Mouse (Mus musculus): ENCODE results near the gene St6galnac3.

DNA sequence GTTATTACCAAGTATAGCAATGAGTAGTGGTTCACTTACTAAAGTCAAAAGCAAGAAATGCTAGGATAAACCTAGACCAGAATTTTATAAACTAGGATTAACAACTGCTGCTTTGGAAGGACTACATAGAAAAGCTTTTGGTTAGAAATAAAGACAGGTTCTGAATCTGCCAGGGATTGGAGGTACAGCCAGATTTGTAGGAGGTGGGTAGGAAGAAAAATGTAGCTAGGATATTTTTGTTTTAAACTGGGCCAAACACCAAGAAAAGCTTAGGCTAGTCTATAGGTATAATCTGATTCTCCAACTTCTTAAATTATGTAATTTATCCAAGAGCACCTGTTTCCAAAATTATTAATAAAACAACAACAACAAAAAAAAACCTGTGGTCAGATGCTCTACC is 3.6 kb upstream of the St6galnac3 start:
- no peak for TF ChIP-seq CTCF (IDR thresholded peaks at IDR 0.05; ENCODE audit: control insufficient read depth, insufficient read depth, insufficient read length)
- no peak for TF ChIP-seq USF1 (IDR thresholded peaks at IDR 0.05; ENCODE audit: low read depth)
- TF ChIP-seq MYOD1 (IDR thresholded peaks at IDR 0.05; ENCODE audit: control insufficient read depth, insufficient read length, low read depth), result no peak
- no peak for TF ChIP-seq MAX (IDR thresholded peaks at IDR 0.05)
- TF ChIP-seq FOSL1 (IDR thresholded peaks at IDR 0.05; ENCODE audit: insufficient read depth, low read length, poor library complexity, severe bottlenecking), result no peak
- TF ChIP-seq CEBPB (IDR thresholded peaks at IDR 0.05; ENCODE audit: low read depth), result no peak
- no peak for TF ChIP-seq MYOG (IDR thresholded peaks at IDR 0.05; ENCODE audit: control insufficient read depth, extremely low read depth, insufficient read length)
